ENCODE assay signal across 8 mouse cellular contexts in genomic region chr7:101011681-101012367, GRCm38 (mm10). TPM values are rescaled to one million over a fixed set of nuclear protein-coding genes. Genes with fewer than 3 reads are reported as not detected.
DNase-seq lines count a peak whose midpoint lies in the region; ATAC-seq and TF ChIP-seq lines count a peak whose summit lies in the region.

No protein-coding gene starts in this region.

- H3K27me3 ChIP-seq in E14TG2a.4 (ENCODE audit: insufficient read depth, low read length): peaks cover 78% of the 10 kb centered on the region
- peaks cover 54% of the 10 kb centered on the region for H3K27me3 ChIP-seq in hindbrain, embryonic 14.5 days (ENCODE audit: control insufficient read depth, insufficient read depth, low read length)
- H3K27me3 ChIP-seq in limb, embryonic 10.5 days (ENCODE audit: low read depth, poor library complexity, severe bottlenecking): peaks cover 71% of the 10 kb centered on the region
- H3K27me3 ChIP-seq in midbrain, embryonic 10.5 days (ENCODE audit: low read depth, poor library complexity, severe bottlenecking): peaks cover 77% of the 10 kb centered on the region

- peak overlapping the region; percentile 49 for H3K9ac ChIP-seq in hindbrain, embryonic 14.5 days

- H3K27ac ChIP-seq in hindbrain, embryonic 14.5 days: no peak overlapping the region
- peak overlapping the region; percentile 61 for H3K27ac ChIP-seq in limb, embryonic 10.5 days
- H3K27ac ChIP-seq in midbrain, embryonic 10.5 days (replicated peaks): peak overlapping the region; percentile 49; the same call in 1 of the 2 replicates

- WGBS in hindbrain, embryonic 14.5 days: under 1% methylated on average over 51 of the region's 53 CpGs
- WGBS in limb, embryonic 10.5 days: under 1% methylated on average over 53 of the region's 53 CpGs
- under 1% methylated on average over 53 of the region's 53 CpGs for WGBS in midbrain, embryonic 10.5 days

- peak; percentile 24 to 31 for DNase-seq in adrenal gland, postnatal 4 days (ENCODE audit: low spot score in 2 of 2)
- DNase-seq in gastrocnemius, adult 18-20 months (ENCODE audit: low spot score): peak; percentile 82
- DNase-seq in hindbrain, embryonic 14.5 days (ENCODE audit: low spot score): no peak
- DNase-seq in limb, embryonic 10.5 days (ENCODE audit: low spot score): peak; percentile 81
- DNase-seq in midbrain, embryonic 10.5 days (ENCODE audit: low spot score): peak; percentile 71
- DNase-seq in skeletal muscle tissue, adult 2 months (ENCODE audit: low read depth, low spot score): peak; percentile 88
- no peak for DNase-seq in c-Kit-positive CD71-positive TER-119-positive erythroid progenitor cells, embryonic 14.5 days (ENCODE audit: low spot score)

- no peak for TF ChIP-seq CTCF in E14TG2a.4 (conservative IDR thresholded peaks at IDR 0.05; ENCODE audit: low read length)

- peak; percentile 76 for ATAC-seq in hindbrain, embryonic 14.5 days (ENCODE audit: low FRiP score)

- peaks cover 35% of the 10 kb centered on the region for H3K4me1 ChIP-seq in E14TG2a.4 (replicated peaks; ENCODE audit: low read depth, low read length)
- 0 out of 2 replicates have a peak, but pooled peaks cover 5% of the 10 kb centered on the region for H3K4me1 ChIP-seq in hindbrain, embryonic 14.5 days (replicated peaks; ENCODE audit: control insufficient read depth, insufficient read depth, low read length)
- peaks cover 26% of the 10 kb centered on the region for H3K4me1 ChIP-seq in limb, embryonic 10.5 days
- H3K4me1 ChIP-seq in midbrain, embryonic 10.5 days: peaks cover 26% of the 10 kb centered on the region

- no peaks in the 10 kb centered on the region for H3K36me3 ChIP-seq in E14TG2a.4 (ENCODE audit: insufficient read depth, low read length)
- H3K36me3 ChIP-seq in hindbrain, embryonic 14.5 days (replicated peaks; ENCODE audit: control insufficient read depth, insufficient read depth): no peaks in the 10 kb centered on the region
- H3K36me3 ChIP-seq in limb, embryonic 10.5 days: no peaks in the 10 kb centered on the region
- no peaks in the 10 kb centered on the region for H3K36me3 ChIP-seq in midbrain, embryonic 10.5 days

- H3K9me3 ChIP-seq in E14TG2a.4 (ENCODE audit: low read length): no peaks in the 10 kb centered on the region
- no peaks in the 10 kb centered on the region for H3K9me3 ChIP-seq in hindbrain, embryonic 14.5 days (ENCODE audit: control insufficient read depth, low read length)
- no peaks in the 10 kb centered on the region for H3K9me3 ChIP-seq in limb, embryonic 10.5 days (replicated peaks)
- H3K9me3 ChIP-seq in midbrain, embryonic 10.5 days (replicated peaks): no peaks in the 10 kb centered on the region

- peak overlapping the region; percentile 81 for H3K4me3 ChIP-seq in E14TG2a.4 (replicated peaks; ENCODE audit: low read length)
- peak overlapping the region; percentile 44 for H3K4me3 ChIP-seq in hindbrain, embryonic 14.5 days (replicated peaks; ENCODE audit: low read length)
- H3K4me3 ChIP-seq in limb, embryonic 10.5 days: peak overlapping the region; percentile 66
- peak overlapping the region; percentile 66 for H3K4me3 ChIP-seq in midbrain, embryonic 10.5 days

- peak overlapping the region; percentile 93 for H3K4me2 ChIP-seq in hindbrain, embryonic 14.5 days (replicated peaks)

RNA-seq across cellular contexts. Expression of gene P2ry2, which starts 0.8 kb away (rescaled TPM):
- 1 to 10 TPM; 2.7 to 2.8 TPM for total RNA-seq in adrenal gland, postnatal 4 days (2021)
- 10 to 100 TPM; 30.7 to 32.7 TPM for total RNA-seq in gastrocnemius, adult 18-20 months (2021)
- 0.20 and 0.33 TPM in 2 replicates for polyA plus RNA-seq in hindbrain, embryonic 14.5 days (2014; fragmentation: Nextera tagmentation; extraction: Ambion mirVana)
- 0.49 and 0.51 TPM in 2 replicates for polyA plus RNA-seq in limb, embryonic 10.5 days (2016; fragmentation: Nextera tagmentation; extraction: Ambion mirVana)
- polyA plus RNA-seq in midbrain, embryonic 10.5 days (2016; fragmentation: Nextera tagmentation; extraction: Ambion mirVana): 0.22 TPM in 2 replicates

RNA-seq across cellular contexts. Expression of gene P2ry6, which starts 37.4 kb away (rescaled TPM):
- 1 to 10 TPM; 6.5 to 7.1 TPM for total RNA-seq in adrenal gland, postnatal 4 days (2021)
- total RNA-seq in gastrocnemius, adult 18-20 months (2021): under 1 TPM; 0.59 to 0.90 TPM
- 2.6 and 3.5 TPM in 2 replicates for polyA plus RNA-seq in hindbrain, embryonic 14.5 days (2014; fragmentation: Nextera tagmentation; extraction: Ambion mirVana)
- polyA plus RNA-seq in limb, embryonic 10.5 days (2016; fragmentation: Nextera tagmentation; extraction: Ambion mirVana): 1.1 and 1.6 TPM in 2 replicates
- polyA plus RNA-seq in midbrain, embryonic 10.5 days (2016; fragmentation: Nextera tagmentation; extraction: Ambion mirVana): 1.8 and 2.4 TPM in 2 replicates

Comparison
In these comparisons a context has a peak if more than half of its experiments do, and no peak if none do; other contexts are left out.
1. DNase-seq: peak in adrenal gland, postnatal 4 days (2 of 2), gastrocnemius, adult 18-20 months (single experiment), limb, embryonic 10.5 days (single experiment), midbrain, embryonic 10.5 days (single experiment) and skeletal muscle tissue, adult 2 months (single experiment); none in hindbrain, embryonic 14.5 days (single experiment) and c-Kit-positive CD71-positive TER-119-positive erythroid progenitor cells, embryonic 14.5 days (single experiment).
2. Peak in every context shown above with its lines, with median percentiles within 50 percentile points of each other: H3K4me3 ChIP-seq.